Mouse (Mus musculus): Measurements from ENCODE around the gene Foxn1. TPM values are rescaled to one million over a fixed set of nuclear protein-coding genes. Genes with fewer than 3 reads are reported as not detected.

Gene Foxn1
- polyA plus RNA-seq, 1 experiment: 0.06 TPM

DNA sequence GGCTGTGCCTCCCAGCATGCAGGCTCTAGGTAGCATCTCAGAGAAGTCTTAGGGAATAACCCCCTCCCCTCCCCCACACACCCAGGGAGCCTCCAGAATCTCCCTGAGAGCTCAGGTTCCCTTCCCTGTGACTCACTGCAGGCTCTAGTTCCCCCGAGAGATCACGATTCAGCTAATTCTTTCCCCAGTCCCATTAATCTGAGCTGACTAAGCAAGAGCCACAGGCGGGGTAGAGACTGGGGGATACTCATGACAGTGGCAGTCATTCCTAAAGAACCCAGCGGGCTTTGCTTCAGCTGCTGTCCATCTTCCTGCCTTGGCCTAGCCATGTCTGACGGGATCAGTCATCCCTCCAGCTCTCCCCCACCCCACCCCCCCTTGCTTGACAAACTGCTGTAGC lies 3.7 kb downstream of the Foxn1 start:
- no peak overlapping the region for H3K27ac ChIP-seq (ENCODE audit: insufficient read depth, low read depth, low read length)
- H3K36me3 ChIP-seq (ENCODE audit: control insufficient read depth, insufficient read depth, low read length): no peaks in the 10 kb centered on the region
- 73% methylated on average over 5 of the region's 5 CpGs for WGBS
- no peak overlapping the region for H3K4me3 ChIP-seq (ENCODE audit: low read depth, low read length)
- peaks cover 5% of the 10 kb centered on the region; the same call in 1 of the 2 replicates for H3K4me1 ChIP-seq (ENCODE audit: control insufficient read depth, insufficient read depth, insufficient read length, low read length)
- H3K27me3 ChIP-seq (ENCODE audit: control insufficient read depth, insufficient read depth, low read length): no peaks in the 10 kb centered on the region
- TF ChIP-seq POLR2A (IDR thresholded peaks at IDR 0.05; ENCODE audit: low read depth, low read length) (no peak), CTCF (IDR thresholded peaks at IDR 0.05; ENCODE audit: extremely low read depth, insufficient read length, insufficient replicate concordance, low read depth, low read length) (no peak)

DNA sequence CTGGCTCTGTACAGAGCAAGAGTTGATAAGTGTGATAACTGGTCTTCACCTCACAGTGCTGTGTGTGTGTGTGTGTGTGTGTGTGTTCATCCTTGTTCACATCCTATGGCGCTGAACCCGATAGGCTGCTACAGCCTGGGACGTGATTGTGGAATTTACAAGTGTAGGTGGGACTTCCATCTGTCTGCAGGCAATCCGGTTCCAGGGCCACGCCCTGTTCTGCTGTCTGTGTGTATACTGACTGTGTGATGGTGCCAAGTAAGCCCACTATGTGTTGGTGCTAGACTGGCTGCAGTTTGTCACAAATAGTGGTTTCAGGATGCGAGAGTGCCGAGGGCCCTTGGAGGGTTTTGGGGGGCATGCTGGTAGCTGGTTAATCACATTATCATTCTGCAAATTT lies 4.1 kb downstream of the Foxn1 start:
- Histone ChIP-seq H3K36me3 (ENCODE audit: control insufficient read depth, insufficient read depth, low read length) (no peaks in the 10 kb centered on the region), H3K27me3 (ENCODE audit: control insufficient read depth, insufficient read depth, low read length) (no peaks in the 10 kb centered on the region), H3K27ac (ENCODE audit: insufficient read depth, low read depth, low read length) (no peak overlapping the region), H3K4me1 (ENCODE audit: control insufficient read depth, insufficient read depth, insufficient read length, low read length) (peaks cover 8% of the 10 kb centered on the region), H3K4me3 (ENCODE audit: low read depth, low read length) (no peak overlapping the region)
- no peak for TF ChIP-seq CTCF (IDR thresholded peaks at IDR 0.05; ENCODE audit: extremely low read depth, insufficient read length, insufficient replicate concordance, low read depth, low read length)
- no peak for TF ChIP-seq POLR2A (IDR thresholded peaks at IDR 0.05; ENCODE audit: low read depth, low read length)
- 63% methylated on average over 7 of the region's 7 CpGs for WGBS

DNA sequence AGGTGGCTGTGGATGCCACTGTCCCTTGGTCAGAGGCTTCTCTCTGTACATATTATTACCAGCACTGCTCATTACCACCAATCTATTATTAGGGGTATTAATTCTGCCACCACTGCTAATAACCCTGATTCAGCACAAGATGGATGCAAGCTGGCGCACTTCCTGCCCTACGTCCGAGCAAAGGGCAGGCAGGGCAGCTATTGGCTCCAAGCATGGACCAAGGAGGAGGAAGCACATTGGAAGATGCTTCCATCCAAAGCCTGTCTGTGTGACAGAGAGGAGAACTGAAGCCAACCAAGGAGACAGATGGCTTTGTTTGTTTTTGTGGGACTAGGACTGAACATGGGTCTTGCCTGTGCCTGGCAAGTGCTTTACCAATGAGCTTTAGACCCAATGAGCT lies 5.4 kb downstream of the Foxn1 start:
- Histone ChIP-seq H3K4me3 (ENCODE audit: low read depth, low read length) (no peak overlapping the region), H3K27ac (ENCODE audit: insufficient read depth, low read depth, low read length) (no peak overlapping the region), H3K4me1 (ENCODE audit: control insufficient read depth, insufficient read depth, insufficient read length, low read length) (peaks cover 9% of the 10 kb centered on the region), H3K36me3 (ENCODE audit: control insufficient read depth, insufficient read depth, low read length) (no peaks in the 10 kb centered on the region), H3K27me3 (ENCODE audit: control insufficient read depth, insufficient read depth, low read length) (no peaks in the 10 kb centered on the region)
- TF ChIP-seq POLR2A (IDR thresholded peaks at IDR 0.05; ENCODE audit: low read depth, low read length) (no peak), CTCF (IDR thresholded peaks at IDR 0.05; ENCODE audit: extremely low read depth, insufficient read length, insufficient replicate concordance, low read depth, low read length) (no peak)
- WGBS: 80% methylated on average over 3 of the region's 3 CpGs

DNA sequence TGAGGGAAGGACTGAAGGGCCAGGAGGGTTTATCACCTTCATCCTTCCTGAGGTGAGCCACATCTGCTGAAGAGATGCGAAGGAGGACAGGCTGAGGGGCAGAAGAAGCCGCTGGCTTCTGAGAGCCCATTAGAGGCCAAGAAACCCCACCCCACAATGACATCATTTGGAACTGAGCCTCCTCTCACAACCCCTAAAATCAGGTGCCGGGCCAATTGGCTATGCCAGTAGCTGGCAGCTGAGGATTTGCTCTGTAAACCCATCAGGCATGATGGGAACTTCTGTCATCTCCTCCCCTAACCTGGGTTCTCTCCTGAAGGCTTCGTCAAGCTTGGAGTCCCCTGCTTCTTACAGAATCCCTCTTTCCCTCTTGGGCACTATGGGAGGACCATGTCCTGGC lies 6.0 kb downstream of the Foxn1 start:
- Histone ChIP-seq H3K36me3 (ENCODE audit: control insufficient read depth, insufficient read depth, low read length) (no peaks in the 10 kb centered on the region), H3K4me1 (ENCODE audit: control insufficient read depth, insufficient read depth, insufficient read length, low read length) (peaks cover 9% of the 10 kb centered on the region), H3K4me3 (ENCODE audit: low read depth, low read length) (no peak overlapping the region), H3K27me3 (ENCODE audit: control insufficient read depth, insufficient read depth, low read length) (no peaks in the 10 kb centered on the region), H3K27ac (ENCODE audit: insufficient read depth, low read depth, low read length) (no peak overlapping the region)
- 84% methylated on average over 4 of the region's 4 CpGs for WGBS
- TF ChIP-seq POLR2A (IDR thresholded peaks at IDR 0.05; ENCODE audit: low read depth, low read length): no peak
- TF ChIP-seq CTCF (IDR thresholded peaks at IDR 0.05; ENCODE audit: extremely low read depth, insufficient read length, insufficient replicate concordance, low read depth, low read length): no peak

DNA sequence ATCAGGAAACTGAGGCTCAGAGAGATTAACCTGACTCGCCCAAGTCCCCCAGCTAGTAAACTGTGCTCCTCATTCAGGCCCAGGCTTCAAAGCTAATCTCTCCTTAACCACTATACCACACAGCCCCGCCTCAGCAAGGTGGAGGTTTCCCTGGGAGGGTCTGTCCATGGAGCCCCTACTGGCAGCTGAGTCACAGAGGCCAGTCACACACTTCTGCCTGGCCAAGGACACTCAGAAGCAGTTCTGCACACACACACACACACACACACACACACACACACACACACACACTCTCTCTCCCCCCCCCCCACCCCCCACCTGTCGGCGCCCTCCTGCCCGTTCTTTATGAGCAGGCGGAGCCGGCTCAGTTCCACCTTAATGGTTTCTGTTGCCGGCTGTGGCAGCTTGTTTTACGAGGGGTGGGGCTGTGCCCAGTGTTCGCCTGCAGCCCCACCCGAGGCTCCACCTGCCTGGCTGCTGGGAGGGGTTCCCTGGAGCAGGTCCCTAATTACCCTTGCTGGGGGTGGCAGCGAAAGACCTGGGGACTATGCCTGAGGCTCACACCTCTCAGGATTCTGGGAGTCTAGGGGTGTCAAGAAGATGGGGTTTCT lies 8.7 kb downstream of the Foxn1 start:
- Histone ChIP-seq H3K4me1 (ENCODE audit: control insufficient read depth, insufficient read depth, insufficient read length, low read length) (peaks cover 11% of the 10 kb centered on the region), H3K27ac (ENCODE audit: insufficient read depth, low read depth, low read length) (no peak overlapping the region), H3K27me3 (ENCODE audit: control insufficient read depth, insufficient read depth, low read length) (no peaks in the 10 kb centered on the region), H3K4me3 (ENCODE audit: low read depth, low read length) (no peak overlapping the region), H3K36me3 (ENCODE audit: control insufficient read depth, insufficient read depth, low read length) (no peaks in the 10 kb centered on the region)
- TF ChIP-seq POLR2A (IDR thresholded peaks at IDR 0.05; ENCODE audit: low read depth, low read length) (no peak), CTCF (IDR thresholded peaks at IDR 0.05; ENCODE audit: extremely low read depth, insufficient read length, insufficient replicate concordance, low read depth, low read length) (no peak)
- WGBS: 11% methylated on average over 12 of the region's 12 CpGs

DNA sequence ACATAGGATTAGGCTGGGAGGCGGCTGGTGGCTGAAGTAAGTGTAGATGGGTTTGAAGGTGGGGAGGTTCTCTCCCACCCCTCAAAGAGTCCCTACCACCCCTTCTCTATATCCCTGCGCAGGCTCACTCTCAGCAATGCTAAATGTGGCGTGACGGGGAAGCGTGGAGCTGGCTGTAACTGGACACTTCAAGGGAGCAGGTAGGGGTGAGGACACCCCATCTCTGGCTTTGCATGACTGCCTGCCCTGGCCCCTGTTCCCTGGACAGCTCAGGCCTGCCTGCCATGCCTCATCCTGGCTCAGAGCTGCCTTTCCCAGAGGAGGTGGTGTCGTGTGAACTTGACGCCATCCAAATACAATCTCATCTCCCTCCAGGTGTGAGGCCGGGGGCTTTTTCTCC lies 12.2 kb downstream of the Foxn1 start:
- Histone ChIP-seq H3K27ac (ENCODE audit: insufficient read depth, low read depth, low read length) (no peak overlapping the region), H3K27me3 (ENCODE audit: control insufficient read depth, insufficient read depth, low read length) (no peaks in the 10 kb centered on the region), H3K4me1 (ENCODE audit: control insufficient read depth, insufficient read depth, insufficient read length, low read length) (peaks cover 23% of the 10 kb centered on the region), H3K36me3 (ENCODE audit: control insufficient read depth, insufficient read depth, low read length) (no peaks in the 10 kb centered on the region), H3K4me3 (ENCODE audit: low read depth, low read length) (no peak overlapping the region)
- 96% methylated on average over 8 of the region's 8 CpGs for WGBS
- no peak for TF ChIP-seq POLR2A (IDR thresholded peaks at IDR 0.05; ENCODE audit: low read depth, low read length)

DNA sequence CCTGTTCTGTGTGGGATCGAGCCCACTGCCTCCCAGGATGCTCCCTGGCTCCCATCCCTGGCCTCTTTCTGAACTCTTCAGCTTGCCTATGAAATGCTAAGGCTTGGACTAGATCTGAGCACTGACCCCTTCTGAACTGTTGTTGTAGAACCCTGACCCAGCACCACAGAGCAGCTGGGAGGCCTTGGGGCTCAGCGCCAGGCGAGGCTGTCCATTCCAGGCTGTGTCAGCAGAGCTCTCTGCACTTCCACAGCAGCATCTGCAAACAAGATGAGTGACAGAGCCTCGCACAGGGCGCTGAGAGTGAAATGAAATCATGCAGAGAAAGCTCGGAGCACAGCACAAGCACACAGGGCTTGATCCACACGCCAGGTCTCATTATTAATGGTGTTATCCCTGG lies 13.7 kb downstream of the Foxn1 start:
- Histone ChIP-seq H3K4me1 (ENCODE audit: control insufficient read depth, insufficient read depth, insufficient read length, low read length) (peaks cover 21% of the 10 kb centered on the region), H3K36me3 (ENCODE audit: control insufficient read depth, insufficient read depth, low read length) (no peaks in the 10 kb centered on the region), H3K27ac (ENCODE audit: insufficient read depth, low read depth, low read length) (0 out of 2 replicates have a peak overlapping the region, but pooled peaks have one; percentile 8), H3K4me3 (ENCODE audit: low read depth, low read length) (no peak overlapping the region), H3K27me3 (ENCODE audit: control insufficient read depth, insufficient read depth, low read length) (no peaks in the 10 kb centered on the region)
- TF ChIP-seq POLR2A (IDR thresholded peaks at IDR 0.05; ENCODE audit: low read depth, low read length): no peak
- TF ChIP-seq CTCF (IDR thresholded peaks at IDR 0.05; ENCODE audit: extremely low read depth, insufficient read length, insufficient replicate concordance, low read depth, low read length): no peak
- WGBS: 31% methylated on average over 7 of the region's 7 CpGs
